Mouse (Mus musculus): ENCODE data around the gene Gatb. TPM values are rescaled to one million over a fixed set of nuclear protein-coding genes. Genes with fewer than 3 reads are reported as not detected.

The Gatb gene
- 7.1 TPM for polyA plus RNA-seq (2017; shearing (Covaris generic))

DNA sequence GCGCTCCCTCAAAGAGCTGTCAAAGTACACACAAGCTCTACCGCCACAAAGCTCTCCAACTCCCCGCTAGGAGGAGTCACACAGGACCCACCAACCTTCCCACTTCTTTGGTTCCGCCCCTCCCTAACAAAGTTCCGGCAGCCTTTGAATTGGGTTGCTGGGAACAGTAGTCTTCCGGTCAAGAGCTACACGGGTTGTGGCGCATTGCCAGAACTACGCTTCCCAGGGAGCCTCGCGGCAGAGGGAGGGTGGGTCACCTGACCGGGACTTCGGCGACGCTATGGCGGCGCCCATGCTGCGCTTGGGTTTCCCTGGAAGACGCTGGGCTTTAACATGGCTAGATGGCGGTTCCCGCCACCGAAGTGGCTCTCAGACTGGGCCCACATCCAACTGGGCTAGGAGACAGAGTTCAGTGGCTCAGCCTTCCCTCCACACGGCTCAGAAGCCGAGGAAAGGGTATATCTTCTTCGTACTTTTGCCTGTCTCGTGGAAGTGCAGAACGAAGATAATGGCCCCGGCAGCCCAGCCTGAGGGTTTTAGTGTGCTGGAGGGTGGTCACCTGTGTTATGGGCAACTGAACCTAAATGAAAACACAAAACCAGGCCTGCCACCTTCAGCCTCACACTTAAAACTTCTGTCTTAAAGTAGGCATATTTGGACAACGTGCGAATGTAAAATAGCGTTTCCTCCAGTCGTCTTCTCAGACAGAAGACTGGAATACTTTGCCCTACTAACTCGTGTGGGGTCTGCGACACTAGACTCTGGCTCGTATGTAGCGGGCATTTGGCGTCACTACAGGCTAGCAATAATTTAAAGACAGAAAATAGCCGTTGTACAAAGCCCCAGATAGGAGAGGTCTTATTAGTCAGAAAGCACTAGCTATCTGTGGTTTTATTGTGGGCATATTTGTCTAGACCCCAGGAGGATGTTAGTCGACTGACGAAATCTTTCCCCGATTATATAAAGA, at the start of gene Gatb:
Gatb (plus strand) TSS at position 256 of the 967 bp plus-strand sequence.

Other genes starting within 250 kb of the Gatb start
- gene Fam160a1, start 243.2 kb downstream of the Gatb start, polyA plus RNA-seq (2017; shearing (Covaris generic)) = 0.09 TPM

All from effector memory CD4-positive, alpha-beta T cell, adult 7 months (primary cell).